Comparison of ENCODE assay signal across 19 mouse cellular contexts in the genomic region with DNA sequence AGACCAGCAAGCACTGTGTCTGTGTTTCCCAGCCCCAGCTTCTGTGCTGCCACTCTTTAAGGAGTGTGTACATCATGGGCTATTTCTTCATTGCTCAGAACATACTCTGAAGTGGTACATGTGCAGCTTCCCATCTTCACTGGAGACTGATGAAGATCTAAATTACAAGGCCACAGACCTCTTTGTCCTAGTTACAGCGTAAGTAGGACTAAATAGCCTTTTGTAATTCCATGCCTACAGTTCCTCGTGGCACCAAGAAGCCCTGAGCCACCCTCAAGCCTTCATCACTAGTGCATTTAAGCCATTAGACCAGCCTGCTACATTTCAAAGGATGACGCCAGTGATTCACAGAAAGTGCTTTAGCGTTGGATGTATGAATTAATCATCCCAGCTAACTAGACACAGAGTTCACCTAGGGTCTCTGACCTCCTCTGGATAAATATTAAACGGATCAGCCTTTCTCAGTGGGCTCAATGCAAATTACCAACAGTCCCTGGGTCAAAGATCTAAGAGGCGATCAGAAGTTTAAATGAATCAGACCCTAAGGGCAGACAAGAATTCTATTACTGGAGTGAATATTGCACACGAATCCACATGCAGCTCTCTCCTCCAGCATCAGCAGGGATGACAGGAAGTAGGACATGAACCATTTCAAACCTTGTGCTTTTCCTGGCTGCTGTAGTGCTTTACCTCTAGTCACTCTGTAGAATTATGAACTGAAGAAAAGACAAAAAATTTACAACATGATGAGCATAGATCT.
A peak's percentile ranks its signal among the peaks of the same experiment; 100 is the strongest.
DNase-seq lines count a peak whose midpoint lies in the region; ATAC-seq and TF ChIP-seq lines count a peak whose summit lies in the region.
"Had no signal": no experiment of that assay in that cellular context is flagged by ENCODE, and none has a peak within 500 bp of the region (broad histone marks: within the 10 kb centered on the region; RNA-seq: fewer than 3 reads in every experiment).

No protein-coding gene starts in this region.

- no peak for TF ChIP-seq POLR2A in kidney, adult 2 months (IDR thresholded peaks at IDR 0.05; ENCODE audit: low read depth, low read length)

- H3K9me3 ChIP-seq in kidney, embryonic 14.5 days (ENCODE audit: control insufficient read depth, low read length): no peaks in the 10 kb centered on the region
- H3K9me3 ChIP-seq in forebrain, embryonic 13.5 days (replicated peaks): no peaks in the 10 kb centered on the region
- no peaks in the 10 kb centered on the region for H3K9me3 ChIP-seq in neural tube, embryonic 14.5 days (ENCODE audit: control insufficient read depth, low read length)
- H3K9me3 ChIP-seq: embryonic facial prominence, embryonic 10.5 days; liver, embryonic 12.5 days; lung, embryonic 15.5 days had no signal

- H3K4me2 ChIP-seq in kidney, embryonic 14.5 days (replicated peaks; ENCODE audit: low read depth, low read length): no peak overlapping the region
- no peak overlapping the region for H3K4me2 ChIP-seq in forebrain, embryonic 13.5 days
- no peak overlapping the region for H3K4me2 ChIP-seq in neural tube, embryonic 14.5 days (ENCODE audit: low read depth, low read length)
- H3K4me2 ChIP-seq: liver, embryonic 12.5 days; lung, embryonic 15.5 days had no signal

- no peak overlapping the region for H3K9ac ChIP-seq in kidney, embryonic 14.5 days (ENCODE audit: low read depth, low read length)
- H3K9ac ChIP-seq in forebrain, embryonic 13.5 days: no peak overlapping the region
- H3K9ac ChIP-seq in neural tube, embryonic 14.5 days (replicated peaks; ENCODE audit: low read depth, low read length): no peak overlapping the region
- H3K9ac ChIP-seq: liver, embryonic 12.5 days; lung, embryonic 15.5 days had no signal

- H3K27ac ChIP-seq in kidney, adult 2 months (ENCODE audit: insufficient read depth, low read depth, low read length): no peak overlapping the region
- H3K27ac ChIP-seq in kidney, embryonic 14.5 days (ENCODE audit: low read depth, low read length): no peak overlapping the region
- H3K27ac ChIP-seq in forebrain, embryonic 13.5 days: no peak overlapping the region
- H3K27ac ChIP-seq in neural tube, embryonic 14.5 days (ENCODE audit: low read depth, low read length): no peak overlapping the region
- H3K27ac ChIP-seq: embryonic facial prominence, embryonic 10.5 days; layer of hippocampus, adult 2 months; left cerebral cortex, adult 2 months; liver, embryonic 12.5 days; lung, embryonic 15.5 days had no signal

- H3K4me1 ChIP-seq in kidney, adult 2 months (ENCODE audit: control insufficient read depth, insufficient read depth, low read length): no peaks in the 10 kb centered on the region
- no peaks in the 10 kb centered on the region for H3K4me1 ChIP-seq in kidney, embryonic 14.5 days (ENCODE audit: control insufficient read depth, insufficient read depth, low read length)
- H3K4me1 ChIP-seq in forebrain, embryonic 13.5 days: no peaks in the 10 kb centered on the region
- H3K4me1 ChIP-seq in neural tube, embryonic 14.5 days (ENCODE audit: control insufficient read depth, insufficient read depth, low read length): no peaks in the 10 kb centered on the region
- H3K4me1 ChIP-seq: embryonic facial prominence, embryonic 10.5 days; liver, embryonic 12.5 days; lung, embryonic 15.5 days had no signal

- no peaks in the 10 kb centered on the region for H3K36me3 ChIP-seq in kidney, adult 2 months (ENCODE audit: control insufficient read depth, insufficient read depth, low read length)
- no peaks in the 10 kb centered on the region for H3K36me3 ChIP-seq in kidney, embryonic 14.5 days (ENCODE audit: control insufficient read depth, insufficient read depth, low read length)
- H3K36me3 ChIP-seq in forebrain, embryonic 13.5 days (ENCODE audit: poor library complexity, severe bottlenecking): no peaks in the 10 kb centered on the region
- no peaks in the 10 kb centered on the region for H3K36me3 ChIP-seq in neural tube, embryonic 14.5 days (ENCODE audit: control insufficient read depth, insufficient read depth, low read length)
- H3K36me3 ChIP-seq: embryonic facial prominence, embryonic 10.5 days; liver, embryonic 12.5 days; lung, embryonic 15.5 days had no signal

- no peak for ATAC-seq in kidney, embryonic 14.5 days (ENCODE audit: low FRiP score, low TSS enrichment)
- peak; percentile 21; the same call in 1 of the 2 replicates for ATAC-seq in forebrain, embryonic 13.5 days
- ATAC-seq in neural tube, embryonic 14.5 days (ENCODE audit: low read depth): peak; percentile 54
- ATAC-seq: activated CD4-positive, CD25-positive, alpha-beta regulatory T cell, adult 4 months; liver, embryonic 12.5 days; Patski had no signal

- no peaks in the 10 kb centered on the region for H3K27me3 ChIP-seq in kidney, adult 2 months (replicated peaks; ENCODE audit: control insufficient read depth, insufficient read depth, low read length)
- no peaks in the 10 kb centered on the region for H3K27me3 ChIP-seq in kidney, embryonic 14.5 days (ENCODE audit: control insufficient read depth, insufficient read depth, low read length)
- no peaks in the 10 kb centered on the region for H3K27me3 ChIP-seq in forebrain, embryonic 13.5 days
- no peaks in the 10 kb centered on the region for H3K27me3 ChIP-seq in neural tube, embryonic 14.5 days (ENCODE audit: control insufficient read depth, insufficient read depth, low read length)
- H3K27me3 ChIP-seq: liver, embryonic 12.5 days; lung, embryonic 15.5 days; Patski had no signal

- TF ChIP-seq CTCF in kidney, adult 2 months (conservative IDR thresholded peaks at IDR 0.05; ENCODE audit: insufficient read depth, insufficient read length, low read depth, low read length): no peak

- no peak overlapping the region for H3K4me3 ChIP-seq in kidney, adult 2 months (ENCODE audit: insufficient read depth, low read depth, low read length)
- H3K4me3 ChIP-seq in kidney, embryonic 14.5 days (ENCODE audit: low read length): no peak overlapping the region
- no peak overlapping the region for H3K4me3 ChIP-seq in forebrain, embryonic 13.5 days
- no peak overlapping the region for H3K4me3 ChIP-seq in neural tube, embryonic 14.5 days (ENCODE audit: low read depth, low read length)
- H3K4me3 ChIP-seq: embryonic facial prominence, embryonic 10.5 days; layer of hippocampus, adult 2 months; left cerebral cortex, adult 2 months; liver, embryonic 12.5 days; lung, embryonic 15.5 days had no signal

- DNase-seq in kidney, adult 2 months: peak; percentile 10
- DNase-seq in mesoderm, embryonic 11.5 days (ENCODE audit: low read depth, low spot score): peak; percentile 26
- no peak for DNase-seq in urinary bladder, postnatal 25 days (ENCODE audit: low spot score)
- DNase-seq in frontal cortex, postnatal 36 days (ENCODE audit: low spot score in 2 of 2): no peak
- DNase-seq: adrenal gland, postnatal 25 days; cerebellum, adult 9-11 months; gastrocnemius, postnatal 25 days; right cerebral cortex, postnatal 25 days; thymus, postnatal 25 days had no signal

- 32% methylated on average over 7 of the region's 7 CpGs for WGBS in kidney, adult 2 months
- WGBS in kidney, embryonic 14.5 days: 42% methylated on average over 7 of the region's 7 CpGs
- WGBS in forebrain, embryonic 13.5 days: 46% methylated on average over 7 of the region's 7 CpGs
- 43% methylated on average over 7 of the region's 7 CpGs for WGBS in neural tube, embryonic 14.5 days

Comparison
In these comparisons a context has a peak if more than half of its experiments do, and no peak if none do; other contexts are left out.
1. DNase-seq: peak in kidney, adult 2 months (single experiment) and mesoderm, embryonic 11.5 days (single experiment); none in urinary bladder, postnatal 25 days (single experiment) and frontal cortex, postnatal 36 days (0 of 2).